Mouse (Mus musculus): ENCODE measurements around the gene Pde1b. TPM values are rescaled to one million over a fixed set of nuclear protein-coding genes. Genes with fewer than 3 reads are reported as not detected.
A peak's percentile ranks its signal among the peaks of the same experiment; 100 is the strongest.

The Pde1b gene
- polyA plus RNA-seq, 1 experiment from 2014 or later: 1.1 TPM

- H3K9me3 ChIP-seq (ENCODE audit: control insufficient read depth, low read length): no peaks in the 10 kb centered on the region
- no peaks in the 10 kb centered on the region for H3K36me3 ChIP-seq (ENCODE audit: control insufficient read depth, insufficient read depth, low read length)
- WGBS: 27% methylated on average over 2 of the region's 2 CpGs
- H3K27me3 ChIP-seq (replicated peaks; ENCODE audit: control insufficient read depth, insufficient read depth, low read length): peaks cover 44% of the 10 kb centered on the region
- no peak overlapping the region for H3K9ac ChIP-seq (ENCODE audit: low read depth, low read length)
- DNase-seq (ENCODE audit: low spot score): no peak
- no peak overlapping the region for H3K4me3 ChIP-seq (ENCODE audit: low read depth, low read length)
- H3K4me2 ChIP-seq: no peak overlapping the region; the same call in 1 of the 2 replicates
- no peak for ATAC-seq (replicated peaks; ENCODE audit: low FRiP score)
- H3K27ac ChIP-seq (ENCODE audit: low read depth, low read length): no peak overlapping the region
- H3K4me1 ChIP-seq (replicated peaks; ENCODE audit: control insufficient read depth, insufficient read depth, low read length): no peaks in the 10 kb centered on the region; the same call in 1 of the 2 replicates
Measured at GRCm38 (mm10) chr15:103536456-103536855, 33.6 kb downstream of the Pde1b start.

- Histone ChIP-seq H3K27me3 (replicated peaks; ENCODE audit: control insufficient read depth, insufficient read depth, low read length) (peaks cover 44% of the 10 kb centered on the region), H3K9me3 (ENCODE audit: control insufficient read depth, low read length) (no peaks in the 10 kb centered on the region), H3K9ac (ENCODE audit: low read depth, low read length) (0 out of 2 replicates have a peak overlapping the region, but pooled peaks have one; percentile 9), H3K4me1 (replicated peaks; ENCODE audit: control insufficient read depth, insufficient read depth, low read length) (no peaks in the 10 kb centered on the region; the same call in 1 of the 2 replicates), H3K27ac (ENCODE audit: low read depth, low read length) (no peak overlapping the region), H3K4me3 (ENCODE audit: low read depth, low read length) (peak overlapping the region; percentile 56), H3K36me3 (ENCODE audit: control insufficient read depth, insufficient read depth, low read length) (no peaks in the 10 kb centered on the region), H3K4me2 (peak overlapping the region; percentile 76)
- DNase-seq (ENCODE audit: low spot score) (no peak), ATAC-seq (replicated peaks; ENCODE audit: low FRiP score) (no peak)
- 3% methylated on average over 34 of the region's 37 CpGs for WGBS
Measured at GRCm38 (mm10) chr15:103537011-103537821, 34.4 kb downstream of the Pde1b start.

GRCm38 (mm10) chr15:103537822-103538213, 35.0 kb downstream of the Pde1b start, which contains the start of gene Ppp1r1a:
Ppp1r1a (minus strand) TSS chr15:103538003.
- ATAC-seq (replicated peaks; ENCODE audit: low FRiP score) (peak; percentile 61; the same call in 1 of the 2 replicates), DNase-seq (ENCODE audit: low spot score) (peak; percentile 62)
- H3K27ac ChIP-seq (ENCODE audit: low read depth, low read length): no peak within 1 kb of the TSS
- H3K9me3 ChIP-seq (ENCODE audit: control insufficient read depth, low read length): no peaks in the 10 kb centered on the region
- peak within 1 kb of the TSS; percentile 76 for H3K4me2 ChIP-seq
- peak within 1 kb of the TSS; percentile 56 for H3K4me3 ChIP-seq (ENCODE audit: low read depth, low read length)
- no peaks in the 10 kb centered on the region for H3K36me3 ChIP-seq (ENCODE audit: control insufficient read depth, insufficient read depth, low read length)
- under 1% methylated on average over 36 of the region's 36 CpGs for WGBS
- H3K9ac ChIP-seq (ENCODE audit: low read depth, low read length): 0 out of 2 replicates have a peak within 1 kb of the TSS, but pooled peaks have one; percentile 9
- peaks cover 44% of the 10 kb centered on the region for H3K27me3 ChIP-seq (replicated peaks; ENCODE audit: control insufficient read depth, insufficient read depth, low read length)
- no peaks in the 10 kb centered on the region; the same call in 1 of the 2 replicates for H3K4me1 ChIP-seq (replicated peaks; ENCODE audit: control insufficient read depth, insufficient read depth, low read length)

DNA sequence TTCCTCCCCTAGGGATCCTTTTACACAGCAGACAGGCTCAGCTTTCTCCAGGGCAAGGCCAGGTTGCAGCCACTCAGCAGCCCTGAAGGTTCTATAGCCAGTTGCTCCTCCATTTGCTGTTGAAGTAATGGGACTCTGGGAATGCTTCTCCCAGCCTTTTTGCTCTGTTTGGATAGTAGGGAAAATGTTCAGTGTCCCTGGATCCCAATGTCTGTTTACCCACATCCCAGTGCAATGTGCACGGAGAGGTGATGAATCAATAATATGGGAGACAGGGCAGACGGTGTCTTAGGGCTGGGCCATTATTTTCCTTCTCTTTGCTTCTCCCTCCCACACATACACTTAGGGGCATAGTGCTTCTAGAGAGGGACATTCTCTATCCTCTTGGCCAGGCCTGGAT, 36.4 kb downstream of the Pde1b start:
- no peak overlapping the region for H3K4me3 ChIP-seq (ENCODE audit: low read depth, low read length)
- no peaks in the 10 kb centered on the region for H3K36me3 ChIP-seq (ENCODE audit: control insufficient read depth, insufficient read depth, low read length)
- no peak overlapping the region for H3K4me2 ChIP-seq
- no peak overlapping the region for H3K27ac ChIP-seq (ENCODE audit: low read depth, low read length)
- H3K27me3 ChIP-seq (replicated peaks; ENCODE audit: control insufficient read depth, insufficient read depth, low read length): peaks cover 44% of the 10 kb centered on the region
- no peaks in the 10 kb centered on the region; the same call in 1 of the 2 replicates for H3K4me1 ChIP-seq (replicated peaks; ENCODE audit: control insufficient read depth, insufficient read depth, low read length)
- DNase-seq (ENCODE audit: low spot score) (no peak), ATAC-seq (replicated peaks; ENCODE audit: low FRiP score) (no peak)
- WGBS: 54% methylated on average over 2 of the region's 2 CpGs
- H3K9me3 ChIP-seq (ENCODE audit: control insufficient read depth, low read length): no peaks in the 10 kb centered on the region
- no peak overlapping the region for H3K9ac ChIP-seq (ENCODE audit: low read depth, low read length)

DNA sequence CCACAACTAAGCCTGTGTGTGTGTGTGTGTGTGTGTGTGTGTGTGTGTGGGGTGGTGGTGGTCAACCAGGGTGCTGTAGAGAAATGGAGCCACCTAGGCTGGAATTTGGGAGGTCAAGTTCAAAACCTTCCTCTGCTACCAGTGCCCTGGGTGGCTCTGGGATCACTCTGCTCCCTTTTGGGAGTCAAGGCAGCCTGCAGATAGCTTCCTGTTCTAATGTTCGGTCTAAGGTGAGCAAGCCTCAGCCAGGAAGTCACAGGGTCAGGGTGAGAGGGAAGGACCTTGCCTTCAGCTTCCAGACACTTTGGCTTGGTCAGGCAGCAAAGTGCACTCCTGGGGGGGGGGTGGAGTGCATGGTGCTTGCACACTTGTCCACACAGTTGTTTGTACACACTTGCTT, 37.8 kb downstream of the Pde1b start:
- DNase-seq (ENCODE audit: low spot score) (no peak), ATAC-seq (replicated peaks; ENCODE audit: low FRiP score) (no peak)
- Histone ChIP-seq H3K4me2 (no peak overlapping the region), H3K9ac (ENCODE audit: low read depth, low read length) (no peak overlapping the region), H3K27ac (ENCODE audit: low read depth, low read length) (no peak overlapping the region), H3K27me3 (replicated peaks; ENCODE audit: control insufficient read depth, insufficient read depth, low read length) (peaks cover 40% of the 10 kb centered on the region), H3K36me3 (ENCODE audit: control insufficient read depth, insufficient read depth, low read length) (no peaks in the 10 kb centered on the region), H3K4me3 (ENCODE audit: low read depth, low read length) (no peak overlapping the region), H3K4me1 (replicated peaks; ENCODE audit: control insufficient read depth, insufficient read depth, low read length) (no peaks in the 10 kb centered on the region; the same call in 1 of the 2 replicates), H3K9me3 (ENCODE audit: control insufficient read depth, low read length) (no peaks in the 10 kb centered on the region)
- WGBS: 56% methylated on average over 1 of the region's 1 CpGs

DNA sequence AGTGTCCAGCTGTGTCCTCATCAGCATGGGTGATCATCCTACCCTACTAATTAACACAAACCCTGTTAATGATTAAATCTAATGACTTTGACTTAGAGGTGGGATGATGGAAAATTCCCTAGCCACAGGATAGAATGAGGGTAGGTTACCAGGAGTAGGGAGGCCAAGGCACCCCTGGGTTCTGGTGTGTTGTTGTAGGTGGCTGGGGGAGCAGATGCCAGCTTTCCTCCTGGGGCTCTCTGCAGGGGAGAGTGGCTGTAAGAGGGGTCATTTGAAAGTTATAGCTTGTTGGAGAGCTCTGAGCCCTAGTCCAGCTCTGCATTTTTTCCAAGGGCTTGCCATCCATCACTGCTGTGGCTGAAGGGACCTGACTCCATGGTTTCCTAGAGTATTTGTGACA, 39.7 kb downstream of the Pde1b start:
- Histone ChIP-seq H3K4me3 (ENCODE audit: low read depth, low read length) (no peak overlapping the region), H3K27me3 (replicated peaks; ENCODE audit: control insufficient read depth, insufficient read depth, low read length) (peaks cover 26% of the 10 kb centered on the region), H3K27ac (ENCODE audit: low read depth, low read length) (no peak overlapping the region), H3K9ac (ENCODE audit: low read depth, low read length) (no peak overlapping the region), H3K4me2 (no peak overlapping the region), H3K4me1 (replicated peaks; ENCODE audit: control insufficient read depth, insufficient read depth, low read length) (no peaks in the 10 kb centered on the region), H3K9me3 (ENCODE audit: control insufficient read depth, low read length) (no peaks in the 10 kb centered on the region), H3K36me3 (ENCODE audit: control insufficient read depth, insufficient read depth, low read length) (no peaks in the 10 kb centered on the region)
- ATAC-seq (replicated peaks; ENCODE audit: low FRiP score) (no peak), DNase-seq (ENCODE audit: low spot score) (no peak)

DNA sequence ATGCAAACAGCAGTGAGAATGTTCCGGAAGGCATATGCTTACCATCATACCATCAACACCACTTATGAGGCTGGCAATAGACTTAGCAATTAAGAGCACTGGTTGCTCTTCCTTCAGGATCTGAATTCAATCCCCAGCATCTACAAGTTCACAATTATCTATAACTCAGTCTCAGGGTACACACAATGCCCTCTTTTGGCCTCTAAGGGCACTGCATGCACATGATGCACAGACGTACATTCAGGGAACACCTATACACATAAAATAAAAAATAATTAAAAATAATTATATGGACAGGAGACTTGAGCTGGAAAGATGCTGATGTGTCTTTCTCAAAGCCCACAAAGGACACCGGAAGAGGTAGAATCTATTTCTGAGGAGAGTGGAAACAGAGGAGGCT, 45.1 kb downstream of the Pde1b start:
- H3K36me3 ChIP-seq (ENCODE audit: control insufficient read depth, insufficient read depth, low read length): no peaks in the 10 kb centered on the region
- H3K27me3 ChIP-seq (replicated peaks; ENCODE audit: control insufficient read depth, insufficient read depth, low read length): no peaks in the 10 kb centered on the region; the same call in 1 of the 2 replicates
- no peak for ATAC-seq (replicated peaks; ENCODE audit: low FRiP score)
- WGBS: 76% methylated on average over 3 of the region's 3 CpGs
- H3K4me2 ChIP-seq: no peak overlapping the region
- H3K27ac ChIP-seq (ENCODE audit: low read depth, low read length): no peak overlapping the region
- DNase-seq (ENCODE audit: low spot score): no peak
- H3K4me1 ChIP-seq (replicated peaks; ENCODE audit: control insufficient read depth, insufficient read depth, low read length): no peaks in the 10 kb centered on the region
- no peak overlapping the region for H3K9ac ChIP-seq (ENCODE audit: low read depth, low read length)
- H3K9me3 ChIP-seq (ENCODE audit: control insufficient read depth, low read length): no peaks in the 10 kb centered on the region
- no peak overlapping the region for H3K4me3 ChIP-seq (ENCODE audit: low read depth, low read length)

GRCm38 (mm10) chr15:103549475-103549874, 46.6 kb downstream of the Pde1b start:
- no peak overlapping the region for H3K4me3 ChIP-seq (ENCODE audit: low read depth, low read length)
- H3K9ac ChIP-seq (ENCODE audit: low read depth, low read length): no peak overlapping the region
- 94% methylated on average over 1 of the region's 1 CpGs for WGBS
- DNase-seq (ENCODE audit: low spot score): no peak
- ATAC-seq (replicated peaks; ENCODE audit: low FRiP score): no peak
- H3K27ac ChIP-seq (ENCODE audit: low read depth, low read length): no peak overlapping the region
- no peak overlapping the region for H3K4me2 ChIP-seq
- no peaks in the 10 kb centered on the region for H3K9me3 ChIP-seq (ENCODE audit: control insufficient read depth, low read length)
- no peaks in the 10 kb centered on the region for H3K4me1 ChIP-seq (replicated peaks; ENCODE audit: control insufficient read depth, insufficient read depth, low read length)
- H3K27me3 ChIP-seq (replicated peaks; ENCODE audit: control insufficient read depth, insufficient read depth, low read length): no peaks in the 10 kb centered on the region; the same call in 1 of the 2 replicates
- no peaks in the 10 kb centered on the region for H3K36me3 ChIP-seq (ENCODE audit: control insufficient read depth, insufficient read depth, low read length)

DNA sequence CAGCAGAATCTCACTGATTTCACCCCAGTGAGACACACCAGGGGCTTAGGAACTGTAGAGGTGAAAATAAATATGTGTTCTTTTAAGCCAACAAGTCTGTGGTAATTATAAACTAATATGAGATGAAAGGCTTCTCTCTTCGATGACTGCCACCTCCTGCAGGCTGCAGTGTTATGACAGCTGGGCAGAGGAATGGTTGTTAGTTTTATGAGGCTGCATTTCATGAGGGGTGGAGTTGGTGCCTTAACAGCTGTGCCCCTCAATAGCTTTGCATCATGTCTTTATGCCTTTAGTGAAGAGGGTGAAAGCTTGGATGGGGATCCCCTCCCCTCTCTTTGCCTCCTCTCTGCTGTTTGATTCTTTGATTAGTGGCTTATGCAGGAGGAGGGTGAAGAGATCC, 48.2 kb downstream of the Pde1b start:
- Histone ChIP-seq H3K27ac (ENCODE audit: low read depth, low read length) (no peak overlapping the region), H3K36me3 (ENCODE audit: control insufficient read depth, insufficient read depth, low read length) (no peaks in the 10 kb centered on the region), H3K9me3 (ENCODE audit: control insufficient read depth, low read length) (no peaks in the 10 kb centered on the region), H3K4me3 (ENCODE audit: low read depth, low read length) (no peak overlapping the region), H3K4me2 (no peak overlapping the region), H3K27me3 (replicated peaks; ENCODE audit: control insufficient read depth, insufficient read depth, low read length) (no peaks in the 10 kb centered on the region; the same call in 1 of the 2 replicates), H3K9ac (ENCODE audit: low read depth, low read length) (no peak overlapping the region), H3K4me1 (replicated peaks; ENCODE audit: control insufficient read depth, insufficient read depth, low read length) (no peaks in the 10 kb centered on the region)
- no peak for DNase-seq (ENCODE audit: low spot score)
- ATAC-seq (replicated peaks; ENCODE audit: low FRiP score): no peak
- WGBS: 32% methylated on average over 1 of the region's 1 CpGs
